In the genomic region with DNA sequence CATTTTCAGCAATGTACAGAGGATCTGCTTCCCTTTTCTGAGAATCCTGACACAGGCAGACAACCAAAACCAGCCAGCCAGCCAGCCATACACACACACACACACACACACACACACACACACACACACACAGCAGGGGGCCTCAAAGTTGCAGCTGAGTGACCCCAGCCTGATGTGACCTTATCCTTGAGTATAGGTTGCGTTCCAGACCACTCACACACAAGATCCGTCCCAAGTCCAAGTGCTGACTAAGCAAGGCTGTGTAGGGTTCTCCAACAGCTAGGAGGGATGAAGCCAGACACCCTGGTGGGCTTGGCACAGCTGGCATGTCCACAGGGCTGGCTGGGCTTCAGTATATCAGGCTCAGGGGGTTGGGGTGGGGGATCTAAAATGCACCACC, we compare ENCODE assay signal across 15 mouse cellular contexts. TPM values are rescaled to one million over a fixed set of nuclear protein-coding genes. Genes with fewer than 3 reads are reported as not detected.
DNase-seq lines count a peak whose midpoint lies in the region; ATAC-seq and TF ChIP-seq lines count a peak whose summit lies in the region.
"Had no signal": no experiment of that assay in that cellular context is flagged by ENCODE, and none has a peak within 500 bp of the region (broad histone marks: within the 10 kb centered on the region; RNA-seq: fewer than 3 reads in every experiment).

No protein-coding gene starts in this region.

- peak; percentile 5; the same call in 1 of the 2 replicates for ATAC-seq in intestine, embryonic 16.5 days
- no peak for ATAC-seq in intestine, postnatal 0 days
- ATAC-seq in stomach, embryonic 16.5 days (ENCODE audit: insufficient read depth, low FRiP score), result peak; percentile 37; the same call in 1 of the 2 replicates
- no peak for ATAC-seq in stomach, postnatal 0 days (ENCODE audit: low FRiP score, low TSS enrichment)
- ATAC-seq: forebrain, embryonic 14.5 days had no signal

- H3K9ac ChIP-seq in intestine, embryonic 16.5 days (ENCODE audit: low read depth, low read length), result no peak overlapping the region
- no peak overlapping the region for H3K9ac ChIP-seq in intestine, postnatal 0 days (ENCODE audit: low read depth, low read length)
- no peak overlapping the region for H3K9ac ChIP-seq in stomach, embryonic 16.5 days (ENCODE audit: low read length)
- no peak overlapping the region for H3K9ac ChIP-seq in stomach, postnatal 0 days (ENCODE audit: low read length)
- H3K9ac ChIP-seq: liver, embryonic 15.5 days; neural tube, embryonic 15.5 days had no signal

- DNase-seq in stomach, postnatal 0 days (ENCODE audit: low spot score), result no peak
- peak; percentile 57 for DNase-seq in kidney, postnatal 14 days
- DNase-seq in yolk sac, embryonic 10.5 days (ENCODE audit: low spot score), result peak; percentile 34
- no peak for DNase-seq in embryonic facial prominence, embryonic 10.5 days (ENCODE audit: low spot score)
- DNase-seq in urinary bladder, adult 18-20 months (ENCODE audit: low spot score in 2 of 2), result no peak
- DNase-seq: adrenal gland, postnatal 25 days; cerebellum, adult 11-12 months; gastrocnemius, postnatal 14 days; right cerebral cortex, postnatal 4 days had no signal

- H3K4me2 ChIP-seq in intestine, embryonic 16.5 days (ENCODE audit: low read depth, low read length), result no peak overlapping the region
- H3K4me2 ChIP-seq in intestine, postnatal 0 days (replicated peaks; ENCODE audit: low read depth), result no peak overlapping the region
- no peak overlapping the region for H3K4me2 ChIP-seq in stomach, embryonic 16.5 days (ENCODE audit: low read depth, low read length)
- H3K4me2 ChIP-seq in stomach, postnatal 0 days (replicated peaks; ENCODE audit: low read depth), result no peak overlapping the region
- H3K4me2 ChIP-seq: neural tube, embryonic 15.5 days had no signal

- no peak for TF ChIP-seq CTCF in intestine, postnatal 0 days (IDR thresholded peaks at IDR 0.05; ENCODE audit: low read depth)
- no peak for TF ChIP-seq CTCF in stomach, postnatal 0 days (IDR thresholded peaks at IDR 0.05; ENCODE audit: low read depth)

- no peaks in the 10 kb centered on the region for H3K9me3 ChIP-seq in intestine, embryonic 16.5 days (ENCODE audit: control insufficient read depth, low read length)
- H3K9me3 ChIP-seq in intestine, postnatal 0 days (ENCODE audit: control insufficient read depth), result no peaks in the 10 kb centered on the region
- no peaks in the 10 kb centered on the region for H3K9me3 ChIP-seq in stomach, embryonic 16.5 days (replicated peaks; ENCODE audit: control insufficient read depth, low read length)
- no peaks in the 10 kb centered on the region for H3K9me3 ChIP-seq in stomach, postnatal 0 days (ENCODE audit: control insufficient read depth, low read length)
- H3K9me3 ChIP-seq in embryonic facial prominence, embryonic 10.5 days, result no peaks in the 10 kb centered on the region
- H3K9me3 ChIP-seq: liver, embryonic 15.5 days; neural tube, embryonic 15.5 days had no signal

- H3K27me3 ChIP-seq in intestine, embryonic 16.5 days (replicated peaks; ENCODE audit: control insufficient read depth, insufficient read depth, low read length), result no peaks in the 10 kb centered on the region
- no peaks in the 10 kb centered on the region for H3K27me3 ChIP-seq in intestine, postnatal 0 days (replicated peaks; ENCODE audit: control insufficient read depth, insufficient read depth, low read length)
- H3K27me3 ChIP-seq in stomach, embryonic 16.5 days (ENCODE audit: control insufficient read depth, insufficient read depth, low read length), result no peaks in the 10 kb centered on the region
- H3K27me3 ChIP-seq in stomach, postnatal 0 days (ENCODE audit: control insufficient read depth, insufficient read depth, low read length), result no peaks in the 10 kb centered on the region
- no peaks in the 10 kb centered on the region for H3K27me3 ChIP-seq in embryonic facial prominence, embryonic 10.5 days (replicated peaks; ENCODE audit: low read depth, poor library complexity, severe bottlenecking)
- H3K27me3 ChIP-seq: neural tube, embryonic 15.5 days had no signal

- TF ChIP-seq EP300 in stomach, postnatal 0 days (optimal IDR thresholded peaks at IDR 0.05), result no peak

- no peaks in the 10 kb centered on the region for H3K36me3 ChIP-seq in intestine, embryonic 16.5 days (ENCODE audit: control insufficient read depth, insufficient read depth, low read length)
- H3K36me3 ChIP-seq in intestine, postnatal 0 days (ENCODE audit: control insufficient read depth, insufficient read depth), result no peaks in the 10 kb centered on the region
- H3K36me3 ChIP-seq in stomach, embryonic 16.5 days (ENCODE audit: control insufficient read depth, insufficient read depth, low read length), result no peaks in the 10 kb centered on the region
- no peaks in the 10 kb centered on the region for H3K36me3 ChIP-seq in stomach, postnatal 0 days (ENCODE audit: control insufficient read depth, insufficient read depth, low read length)
- no peaks in the 10 kb centered on the region for H3K36me3 ChIP-seq in embryonic facial prominence, embryonic 10.5 days (replicated peaks)
- H3K36me3 ChIP-seq: liver, embryonic 15.5 days; neural tube, embryonic 15.5 days had no signal

- no peak overlapping the region for H3K27ac ChIP-seq in intestine, embryonic 16.5 days (ENCODE audit: low read length)
- no peak overlapping the region for H3K27ac ChIP-seq in intestine, postnatal 0 days (ENCODE audit: low read depth, low read length)
- no peak overlapping the region for H3K27ac ChIP-seq in stomach, embryonic 16.5 days (ENCODE audit: low read length)
- no peak overlapping the region for H3K27ac ChIP-seq in stomach, postnatal 0 days (replicated peaks)
- no peak overlapping the region for H3K27ac ChIP-seq in embryonic facial prominence, embryonic 10.5 days (replicated peaks)
- H3K27ac ChIP-seq: liver, embryonic 15.5 days had no signal

- H3K4me3 ChIP-seq in intestine, embryonic 16.5 days (ENCODE audit: low read length), result no peak overlapping the region
- no peak overlapping the region for H3K4me3 ChIP-seq in intestine, postnatal 0 days (ENCODE audit: low read depth, low read length)
- no peak overlapping the region for H3K4me3 ChIP-seq in stomach, embryonic 16.5 days (replicated peaks; ENCODE audit: low read length)
- H3K4me3 ChIP-seq in stomach, postnatal 0 days (ENCODE audit: low read depth, low read length), result no peak overlapping the region
- H3K4me3 ChIP-seq in embryonic facial prominence, embryonic 10.5 days, result no peak overlapping the region
- H3K4me3 ChIP-seq: liver, embryonic 15.5 days; neural tube, embryonic 15.5 days had no signal

- peaks cover 18% of the 10 kb centered on the region for H3K4me1 ChIP-seq in intestine, embryonic 16.5 days (ENCODE audit: control insufficient read depth, insufficient read depth, low read length)
- no peaks in the 10 kb centered on the region; the same call in 1 of the 2 replicates for H3K4me1 ChIP-seq in intestine, postnatal 0 days (replicated peaks; ENCODE audit: control insufficient read depth, insufficient read depth, low read length)
- H3K4me1 ChIP-seq in stomach, embryonic 16.5 days (ENCODE audit: control insufficient read depth, insufficient read depth, low read length), result 0 out of 2 replicates have a peak, but pooled peaks cover 7% of the 10 kb centered on the region
- H3K4me1 ChIP-seq in stomach, postnatal 0 days (replicated peaks; ENCODE audit: control insufficient read depth, insufficient read depth), result no peaks in the 10 kb centered on the region
- peaks cover 41% of the 10 kb centered on the region for H3K4me1 ChIP-seq in embryonic facial prominence, embryonic 10.5 days

- 50% methylated on average over 2 of the region's 2 CpGs for WGBS in intestine, embryonic 16.5 days
- 48% methylated on average over 2 of the region's 2 CpGs for WGBS in intestine, postnatal 0 days
- WGBS in stomach, embryonic 16.5 days, result 68% methylated on average over 2 of the region's 2 CpGs
- 58% methylated on average over 2 of the region's 2 CpGs for WGBS in stomach, postnatal 0 days
- WGBS in embryonic facial prominence, embryonic 10.5 days, result 73% methylated on average over 2 of the region's 2 CpGs

RNA-seq across cellular contexts. Expression of a gene that starts 23.7 kb away (rescaled TPM):
- polyA plus RNA-seq in intestine, embryonic 16.5 days (2015; fragmentation: Nextera tagmentation; extraction: Ambion mirVana), result 4.9 and 5.2 TPM in 2 replicates
- 2.7 and 3.5 TPM in 2 replicates for polyA plus RNA-seq in intestine, postnatal 0 days (2015; fragmentation: Nextera tagmentation; extraction: Ambion mirVana)
- 8.1 and 8.5 TPM in 2 replicates for polyA plus RNA-seq in stomach, embryonic 16.5 days (2015; fragmentation: Nextera tagmentation; extraction: Ambion mirVana)
- 5.4 and 5.5 TPM in 2 replicates for polyA plus RNA-seq in stomach, postnatal 0 days (2015; fragmentation: Nextera tagmentation; extraction: Ambion mirVana)
- polyA plus RNA-seq in embryonic facial prominence, embryonic 10.5 days (2016; fragmentation: Nextera tagmentation; extraction: Ambion mirVana), result 6.1 and 7.0 TPM in 2 replicates

Comparison
In these comparisons a context has a peak if more than half of its experiments do, and no peak if none do; other contexts are left out.
1. ATAC-seq: peak in intestine, embryonic 16.5 days (single experiment) and stomach, embryonic 16.5 days (single experiment); none in intestine, postnatal 0 days (single experiment) and stomach, postnatal 0 days (single experiment).
2. DNase-seq: peak in kidney, postnatal 14 days (single experiment) and yolk sac, embryonic 10.5 days (single experiment); none in stomach, postnatal 0 days (single experiment), embryonic facial prominence, embryonic 10.5 days (single experiment) and urinary bladder, adult 18-20 months (0 of 2).